Mouse (Mus musculus): ENCODE results near the gene Dzank1.

- TF ChIP-seq EP300 (IDR thresholded peaks at IDR 0.05; ENCODE audit: low read depth) (no peak), CTCF (IDR thresholded peaks at IDR 0.05; ENCODE audit: low read depth) (no peak)
These were observed 91.5 kb downstream of the Dzank1 start for GRCm38 (mm10) chr2:144435679-144436078.
